Mouse (Mus musculus) heart, adult 9 months (tissue): ENCODE measurements around the gene Spsb4.
A peak's percentile ranks its signal among the peaks of the same experiment; 100 is the strongest.

Source experiments
- DNase-seq, 2 experiments: peaks; one replicate each; pipeline ENCODE4 v3.0.0; 2022; ENCODE audit warnings: low spot score in 2 of 2

Spsb4 gene

GRCm38 (mm10) chr9:97018677-97019147 is at the start of gene Spsb4:
Spsb4 (minus strand) TSS chr9:97018843.
- DNase-seq = peak; percentile 67 to 78

GRCm38 (mm10) chr9:97067761-97068160 is 49.1 kb upstream of the Spsb4 start:
- DNase-seq = no peak

- no peak for DNase-seq
Measured at GRCm38 (mm10) chr9:97065885-97066284, 47.2 kb upstream of the Spsb4 start.

GRCm38 (mm10) chr9:97065216-97065615 is 46.6 kb upstream of the Spsb4 start:
- no peak for DNase-seq

GRCm38 (mm10) chr9:97064161-97064560 is 45.5 kb upstream of the Spsb4 start:
- no peak for DNase-seq

- DNase-seq = no peak
Measured at GRCm38 (mm10) chr9:97061696-97062095, 43.1 kb upstream of the Spsb4 start.

- DNase-seq = no peak
Measured at GRCm38 (mm10) chr9:97056541-97057338, 38.1 kb upstream of the Spsb4 start.

- peak in 1 of 2 experiments; percentile 9 for DNase-seq
Measured at GRCm38 (mm10) chr9:97055906-97056305, 37.3 kb upstream of the Spsb4 start.

GRCm38 (mm10) chr9:97051176-97051575 is 32.5 kb upstream of the Spsb4 start:
- DNase-seq = no peak

- no peak for DNase-seq
Measured at GRCm38 (mm10) chr9:97046240-97046639, 27.6 kb upstream of the Spsb4 start.

- DNase-seq = no peak
Measured at GRCm38 (mm10) chr9:97041633-97042032, 23.0 kb upstream of the Spsb4 start.

GRCm38 (mm10) chr9:97038010-97038409 is 19.4 kb upstream of the Spsb4 start:
- DNase-seq = no peak

GRCm38 (mm10) chr9:97036656-97037055 is 18.0 kb upstream of the Spsb4 start:
- DNase-seq = no peak

- DNase-seq = no peak
Measured at GRCm38 (mm10) chr9:97027361-97027760, 8.7 kb upstream of the Spsb4 start.

GRCm38 (mm10) chr9:97026006-97026405 is 7.4 kb upstream of the Spsb4 start:
- DNase-seq = no peak

- no peak for DNase-seq
Measured at GRCm38 (mm10) chr9:97024451-97024850, 5.8 kb upstream of the Spsb4 start.

GRCm38 (mm10) chr9:97022948-97023347 is 4.3 kb upstream of the Spsb4 start:
- no peak for DNase-seq

- DNase-seq = no peak
Measured at GRCm38 (mm10) chr9:97022371-97022770, 3.7 kb upstream of the Spsb4 start.

- DNase-seq = no peak
Measured at GRCm38 (mm10) chr9:97020152-97020551, 1.5 kb upstream of the Spsb4 start.

GRCm38 (mm10) chr9:97019686-97020085 is 1.0 kb upstream of the Spsb4 start:
- DNase-seq = no peak

GRCm38 (mm10) chr9:97019231-97019630 is 588 bp upstream of the Spsb4 start:
- no peak for DNase-seq

GRCm38 (mm10) chr9:97017811-97018641 is 617 bp downstream of the Spsb4 start:
- peak; percentile 23 to 33 for DNase-seq
